Mouse (Mus musculus) limb, embryonic 14.5 days (tissue): ENCODE measurements around the gene Trio. TPM values are rescaled to one million over a fixed set of nuclear protein-coding genes. Genes with fewer than 3 reads are reported as not detected.

Source experiments
- ATAC-seq: fragments of 200-750 bp; cut with Nextera tagmentation; 2 replicates; pipeline ENCODE4 v1.8.0; 2017; ENCODE audit warnings: low read depth, moderate number of reproducible peaks, moderate TSS enrichment; ENCODE audit not compliant: low FRiP score
- DNase-seq: peaks from one replicate; pipeline ENCODE4 v3.0.0-alpha.2; 2015; ENCODE audit warnings: low spot score
- H3K27ac ChIP-seq: fragments of 300-500 bp; sonication (generic); replicated peaks from 2 replicates; pipeline ENCODE4 v1.5.1; 2014; ENCODE audit warnings: low read depth, mild to moderate bottlenecking, low read length, moderate library complexity, mixed read lengths
- H3K27me3 ChIP-seq: fragments of 300-500 bp; sonication (generic); 2 replicates; pipeline ENCODE4 v1.6.1; 2014; ENCODE audit warnings: low read length, mixed read lengths; ENCODE audit not compliant: control insufficient read depth, insufficient read depth
- H3K36me3 ChIP-seq: fragments of 300-500 bp; sonication (generic); 2 replicates; pipeline ENCODE4 v1.6.1; 2014; ENCODE audit warnings: mild to moderate bottlenecking, low read length, moderate library complexity, mixed read lengths; ENCODE audit not compliant: control insufficient read depth, insufficient read depth
- H3K4me1 ChIP-seq: fragments of 300-500 bp; sonication (generic); 2 replicates; pipeline ENCODE4 v1.6.1; 2014; ENCODE audit warnings: antibody characterized with exemption, low read length, mixed read lengths; ENCODE audit not compliant: control insufficient read depth, insufficient read depth
- H3K4me2 ChIP-seq: fragments of 300-500 bp; sonication (generic); replicated peaks from 2 replicates; pipeline ENCODE4 v1.6.1; 2014; ENCODE audit warnings: low read depth, mild to moderate bottlenecking, low read length, moderate library complexity; ENCODE audit not compliant: severe bottlenecking
- H3K4me3 ChIP-seq: fragments of 300-500 bp; sonication (generic); replicated peaks from 2 replicates; pipeline ENCODE4 v1.5.1; 2014; ENCODE audit warnings: low read length
- H3K9ac ChIP-seq: fragments of 300-500 bp; sonication (generic); 2 replicates; pipeline ENCODE4 v1.6.1; 2014; ENCODE audit warnings: mild to moderate bottlenecking, low read depth, low read length, moderate library complexity; ENCODE audit not compliant: severe bottlenecking
- H3K9me3 ChIP-seq: fragments of 300-500 bp; sonication (generic); 2 replicates; pipeline ENCODE4 v1.6.1; 2016; ENCODE audit warnings: low read length; ENCODE audit not compliant: control insufficient read depth
- POLR2A ChIP-seq: fragments of 200-500 bp; IDR thresholded peaks from 2 replicates; pipeline ENCODE4 v1.8.0; 2012; ENCODE audit warnings: inconsistent platforms, mild to moderate bottlenecking, moderate library complexity, borderline replicate concordance; ENCODE audit not compliant: insufficient read depth, insufficient read length; ENCODE audit errors: extremely low read depth
- WGBS: fragments of 180-500 bp; shearing (Covaris S2); extraction: QIAGEN DNeasy Blood & Tissue Kit; methylation state at CpG from one replicate; pipeline ENCODE4 v1.1.7; 2014; 5-methylcytosine and 5-hydroxymethylcytosine counted together
- polyA plus RNA-seq, 2 experiments: library from polyadenylated mRNA; depleted of rRNA in 1 of 2; stranded (reverse) in 1 of 2; unstranded in 1 of 2; fragments of >200 nt; fragmentation: Nextera tagmentation in 1 of 2; extraction: Ambion mirVana in 1 of 2; gene quantifications; 2 replicates each; pipeline versions ENCODE4 v1.2.1 to v1.2.3; 2012 to 2014

Gene Trio
- polyA plus RNA-seq, 2 experiments, result 78.7 to 230 TPM

- no peak overlapping the region for H3K27ac ChIP-seq
- TF ChIP-seq POLR2A, result no peak
- H3K4me2 ChIP-seq, result no peak overlapping the region
- no peaks in the 10 kb centered on the region for H3K36me3 ChIP-seq
- H3K4me3 ChIP-seq, result no peak overlapping the region
- ATAC-seq (no peak), DNase-seq (no peak)
- no peak overlapping the region for H3K9ac ChIP-seq
- H3K9me3 ChIP-seq, result no peaks in the 10 kb centered on the region
- H3K4me1 ChIP-seq, result no peaks in the 10 kb centered on the region; the same call in 1 of the 2 replicates
- H3K27me3 ChIP-seq, result no peaks in the 10 kb centered on the region
- WGBS, result 94% methylated on average over 2 of the region's 2 CpGs
These were observed 37.8 kb upstream of the Trio start for GRCm38 (mm10) chr15:28063466-28063865.

- Histone ChIP-seq H3K27ac (no peak overlapping the region), H3K4me1 (no peaks in the 10 kb centered on the region; the same call in 1 of the 2 replicates), H3K4me3 (no peak overlapping the region), H3K9ac (no peak overlapping the region), H3K9me3 (no peaks in the 10 kb centered on the region), H3K4me2 (no peak overlapping the region), H3K36me3 (no peaks in the 10 kb centered on the region), H3K27me3 (no peaks in the 10 kb centered on the region)
- DNase-seq (no peak), ATAC-seq (no peak)
- WGBS, result 93% methylated on average over 3 of the region's 3 CpGs
- TF ChIP-seq POLR2A, result no peak
These were observed 36.4 kb upstream of the Trio start for GRCm38 (mm10) chr15:28062016-28062415.

- Histone ChIP-seq H3K4me1 (no peaks in the 10 kb centered on the region; the same call in 1 of the 2 replicates), H3K27me3 (no peaks in the 10 kb centered on the region), H3K36me3 (no peaks in the 10 kb centered on the region), H3K4me2 (no peak overlapping the region), H3K4me3 (no peak overlapping the region), H3K9me3 (no peaks in the 10 kb centered on the region), H3K9ac (no peak overlapping the region), H3K27ac (no peak overlapping the region)
- ATAC-seq (no peak), DNase-seq (no peak)
- 72% methylated on average over 5 of the region's 5 CpGs for WGBS
- no peak for TF ChIP-seq POLR2A
These were observed 35.3 kb upstream of the Trio start for GRCm38 (mm10) chr15:28060977-28061376.

- Histone ChIP-seq H3K4me1 (no peaks in the 10 kb centered on the region; the same call in 1 of the 2 replicates), H3K36me3 (no peaks in the 10 kb centered on the region), H3K4me2 (no peak overlapping the region), H3K4me3 (no peak overlapping the region), H3K27me3 (no peaks in the 10 kb centered on the region), H3K9me3 (no peaks in the 10 kb centered on the region), H3K9ac (no peak overlapping the region), H3K27ac (no peak overlapping the region)
- WGBS, result 55% methylated on average over 6 of the region's 6 CpGs
- no peak for TF ChIP-seq POLR2A
- DNase-seq, result no peak
- no peak for ATAC-seq
These were observed 34.8 kb upstream of the Trio start for GRCm38 (mm10) chr15:28060423-28060822.

- ATAC-seq (no peak), DNase-seq (no peak)
- Histone ChIP-seq H3K36me3 (no peaks in the 10 kb centered on the region), H3K9ac (no peak overlapping the region), H3K27ac (no peak overlapping the region), H3K4me1 (no peaks in the 10 kb centered on the region; the same call in 1 of the 2 replicates), H3K27me3 (no peaks in the 10 kb centered on the region), H3K4me2 (no peak overlapping the region), H3K4me3 (no peak overlapping the region), H3K9me3 (no peaks in the 10 kb centered on the region)
- 79% methylated on average over 5 of the region's 5 CpGs for WGBS
- no peak for TF ChIP-seq POLR2A
These were observed 31.9 kb upstream of the Trio start for GRCm38 (mm10) chr15:28057545-28057944.

GRCm38 (mm10) chr15:28054731-28055130, 29.1 kb upstream of the Trio start:
- Histone ChIP-seq H3K9me3 (no peaks in the 10 kb centered on the region), H3K36me3 (no peaks in the 10 kb centered on the region), H3K27ac (no peak overlapping the region), H3K9ac (no peak overlapping the region), H3K4me1 (peaks cover 4% of the 10 kb centered on the region; the same call in 1 of the 2 replicates), H3K27me3 (no peaks in the 10 kb centered on the region), H3K4me2 (no peak overlapping the region), H3K4me3 (no peak overlapping the region)
- 75% methylated on average over 1 of the region's 1 CpGs for WGBS
- DNase-seq (no peak), ATAC-seq (no peak)
- TF ChIP-seq POLR2A, result no peak
